Mouse (Mus musculus) myocyte (in vitro differentiated cells): ENCODE data around the gene Grid2.

ENCODE experiments used
- CEBPB ChIP-seq: IDR thresholded peaks from 2 replicates; pipeline ENCODE4 v1.6.1; 2011; ENCODE audit warnings: mild to moderate bottlenecking, moderate library complexity; ENCODE audit not compliant: poor library complexity, insufficient read depth, severe bottlenecking
- E2F4 ChIP-seq: IDR thresholded peaks from one replicate; pipeline ENCODE4 v1.6.1; 2011; ENCODE audit warnings: mild to moderate bottlenecking, control low read depth, moderate library complexity; ENCODE audit not compliant: insufficient read depth
- MAX ChIP-seq: IDR thresholded peaks from one replicate; pipeline ENCODE4 v1.6.1; 2011; ENCODE audit warnings: low read depth, mild to moderate bottlenecking, control low read depth
- MYOD1 ChIP-seq, 3 experiments: IDR thresholded peaks; one replicate each; pipeline ENCODE4 v1.6.1; 2011; ENCODE audit warnings: control low read depth in 2 of 3, low read depth in 2 of 3, mild to moderate bottlenecking in 2 of 3, moderate library complexity in 1 of 3; ENCODE audit not compliant: insufficient read length in 2 of 3, control insufficient read depth in 1 of 3
- MYOG ChIP-seq, 3 experiments: IDR thresholded peaks; one replicate each; pipeline ENCODE4 v1.6.1; 2011; ENCODE audit warnings: control low read depth in 2 of 3, low read depth in 2 of 3, mild to moderate bottlenecking in 2 of 3; ENCODE audit not compliant: insufficient read length in 2 of 3, control insufficient read depth in 1 of 3, insufficient read depth in 1 of 3
- POLR2A ChIP-seq: IDR thresholded peaks from one replicate; pipeline ENCODE4 v1.6.1; 2011; ENCODE audit warnings: low read depth, mild to moderate bottlenecking, control low read depth, moderate library complexity; ENCODE audit not compliant: insufficient read length
- POLR2AphosphoS2 ChIP-seq: IDR thresholded peaks from one replicate; pipeline ENCODE4 v1.6.1; 2011; ENCODE audit warnings: low read depth, control low read depth; ENCODE audit not compliant: insufficient read length
- REST ChIP-seq: IDR thresholded peaks from one replicate; pipeline ENCODE4 v1.6.1; 2011; ENCODE audit warnings: mild to moderate bottlenecking, control low read depth, moderate library complexity; ENCODE audit not compliant: insufficient read depth, insufficient read length
- SRF ChIP-seq: IDR thresholded peaks from one replicate; pipeline ENCODE4 v1.6.1; 2011; ENCODE audit warnings: low read depth; ENCODE audit not compliant: control insufficient read depth, insufficient read length
- TCF12 ChIP-seq: IDR thresholded peaks from one replicate; pipeline ENCODE4 v1.6.1; 2011; ENCODE audit warnings: mild to moderate bottlenecking, control low read depth; ENCODE audit not compliant: poor library complexity, insufficient read depth, severe bottlenecking
- TCF3 ChIP-seq: IDR thresholded peaks from one replicate; pipeline ENCODE4 v1.6.1; 2011; ENCODE audit warnings: low read depth, control low read depth; ENCODE audit not compliant: insufficient read length
- USF1 ChIP-seq: IDR thresholded peaks from one replicate; pipeline ENCODE4 v1.6.1; 2011; ENCODE audit warnings: low read depth, mild to moderate bottlenecking, control low read depth, moderate library complexity

DNA sequence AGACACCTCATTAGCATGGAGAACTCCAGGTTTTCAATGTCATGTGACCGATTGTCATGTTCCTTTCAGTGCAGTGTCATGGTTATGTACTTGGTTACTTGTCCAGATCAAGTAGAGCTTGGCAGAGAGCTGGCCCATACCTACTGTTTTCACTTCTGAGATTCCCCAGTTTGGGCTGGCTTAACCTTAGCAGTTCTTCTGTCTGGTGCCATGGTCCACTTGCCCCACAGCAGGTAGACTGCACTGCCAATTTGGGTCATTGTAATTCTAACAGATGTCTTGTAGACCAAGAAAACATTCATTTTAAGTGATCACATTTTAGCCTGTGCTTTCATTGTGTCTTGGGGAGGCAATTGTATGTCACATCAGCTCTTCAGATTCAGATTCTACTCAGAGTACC is 990.3 kb downstream of the Grid2 start:
- no peak for TF ChIP-seq POLR2A
- no peak for TF ChIP-seq SRF
- TF ChIP-seq USF1 = no peak
- no peak for TF ChIP-seq E2F4
- no peak for TF ChIP-seq POLR2AphosphoS2
- TF ChIP-seq MYOG (IDR thresholded peaks at IDR 0.05; ENCODE audit: control insufficient read depth in 1 of 3, insufficient read depth in 1 of 3, insufficient read length in 2 of 3, low read depth in 2 of 3) = no peak
- TF ChIP-seq CEBPB = no peak
- TF ChIP-seq MYOD1 (IDR thresholded peaks at IDR 0.05; ENCODE audit: control insufficient read depth in 1 of 3, insufficient read length in 2 of 3, low read depth in 2 of 3) = no peak
- TF ChIP-seq TCF12 = no peak
- TF ChIP-seq MAX = no peak
- no peak for TF ChIP-seq REST
- no peak for TF ChIP-seq TCF3
